In the genomic region with DNA sequence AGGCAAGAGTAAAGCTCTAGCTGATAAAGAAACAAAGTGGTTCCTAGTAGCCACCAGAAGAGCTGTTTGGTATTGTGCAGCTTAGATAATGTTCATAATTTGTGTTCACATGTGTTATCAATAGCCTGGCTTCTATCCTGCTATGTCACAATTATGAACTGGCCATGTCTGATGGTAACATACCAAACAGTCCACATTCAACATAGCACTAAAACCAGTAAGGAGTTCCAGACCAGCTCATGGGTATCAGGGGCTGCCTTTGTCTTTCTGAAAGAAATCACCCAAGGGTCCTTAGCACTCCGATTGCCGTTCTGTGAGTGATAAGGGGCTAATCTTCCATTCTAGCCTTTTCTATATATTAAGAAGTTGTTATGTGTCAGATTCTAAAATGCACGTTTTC, we compare ENCODE assay signal across 26 mouse cellular contexts. TPM values are rescaled to one million over a fixed set of nuclear protein-coding genes. Genes with fewer than 3 reads are reported as not detected.
DNase-seq lines count a peak whose midpoint lies in the region; ATAC-seq and TF ChIP-seq lines count a peak whose summit lies in the region.
"Had no signal": no experiment of that assay in that cellular context is flagged by ENCODE, and none has a peak within 500 bp of the region (broad histone marks: within the 10 kb centered on the region; RNA-seq: fewer than 3 reads in every experiment).

No protein-coding gene starts in this region.

- H3K4me3 ChIP-seq in heart, embryonic 12.5 days: no peak overlapping the region
- no peak overlapping the region for H3K4me3 ChIP-seq in heart, embryonic 15.5 days
- no peak overlapping the region for H3K4me3 ChIP-seq in lung, embryonic 15.5 days
- H3K4me3 ChIP-seq in lung, postnatal 0 days (ENCODE audit: low read depth, low read length): no peak overlapping the region
- H3K4me3 ChIP-seq: embryonic facial prominence, embryonic 12.5 days; embryonic facial prominence, embryonic 15.5 days; gastrocnemius, adult 2 months; heart, embryonic 10.5 days; hindbrain, embryonic 10.5 days; hindbrain, embryonic 13.5 days; intestine, embryonic 15.5 days had no signal

- ATAC-seq in heart, embryonic 12.5 days (ENCODE audit: insufficient number of reproducible peaks, low FRiP score): 0 out of 2 replicates have a peak, but pooled peaks have one; percentile 38
- ATAC-seq in heart, embryonic 15.5 days (replicated peaks; ENCODE audit: insufficient number of reproducible peaks, insufficient read depth, low FRiP score, low read depth): no peak; the same call in 1 of the 2 replicates
- peak; percentile 57; the same call in 1 of the 2 replicates for ATAC-seq in lung, embryonic 15.5 days (ENCODE audit: borderline replicate concordance, extremely low read depth, low FRiP score, low TSS enrichment)
- ATAC-seq in lung, postnatal 0 days: no peak
- ATAC-seq: CD4-positive, CD25-positive, alpha-beta regulatory T cell, adult 4 months; forebrain, embryonic 14.5 days; forebrain, postnatal 0 days; hindbrain, embryonic 16.5 days; intestine, embryonic 15.5 days had no signal

- H3K36me3 ChIP-seq in heart, embryonic 12.5 days: no peaks in the 10 kb centered on the region
- H3K36me3 ChIP-seq in heart, embryonic 15.5 days: no peaks in the 10 kb centered on the region
- H3K36me3 ChIP-seq in lung, embryonic 15.5 days: no peaks in the 10 kb centered on the region
- H3K36me3 ChIP-seq in lung, postnatal 0 days (ENCODE audit: insufficient read depth, low read length): no peaks in the 10 kb centered on the region
- H3K36me3 ChIP-seq: embryonic facial prominence, embryonic 12.5 days; embryonic facial prominence, embryonic 15.5 days; heart, embryonic 10.5 days; hindbrain, embryonic 10.5 days; hindbrain, embryonic 13.5 days; intestine, embryonic 15.5 days had no signal

- DNase-seq in heart, postnatal 25 days (ENCODE audit: low spot score): no peak
- DNase-seq in heart, postnatal 14 days: no peak
- no peak for DNase-seq in lung, postnatal 0 days (ENCODE audit: low spot score)
- DNase-seq: adrenal gland, adult 2 months; adrenal gland, postnatal 14 days; cerebellum, adult 11 months; cerebellum, adult 2 months; cerebellum, adult 9-11 months; cerebellum, postnatal 25 days; forebrain, postnatal 0 days; gastrocnemius, adult 2 months; gastrocnemius, postnatal 14 days; kidney, adult 11 months; kidney, adult 8-10 months had no signal

- peaks cover 44% of the 10 kb centered on the region for H3K27me3 ChIP-seq in heart, embryonic 12.5 days (replicated peaks)
- H3K27me3 ChIP-seq in heart, embryonic 15.5 days: peaks cover 44% of the 10 kb centered on the region
- H3K27me3 ChIP-seq in lung, embryonic 15.5 days: no peaks in the 10 kb centered on the region
- no peaks in the 10 kb centered on the region for H3K27me3 ChIP-seq in lung, postnatal 0 days (replicated peaks; ENCODE audit: insufficient read depth, low read length)
- H3K27me3 ChIP-seq: embryonic facial prominence, embryonic 12.5 days; embryonic facial prominence, embryonic 15.5 days; hindbrain, embryonic 13.5 days; intestine, embryonic 15.5 days had no signal

- no peaks in the 10 kb centered on the region for H3K9me3 ChIP-seq in heart, embryonic 12.5 days (replicated peaks)
- no peaks in the 10 kb centered on the region for H3K9me3 ChIP-seq in heart, embryonic 15.5 days (replicated peaks)
- no peaks in the 10 kb centered on the region for H3K9me3 ChIP-seq in lung, embryonic 15.5 days
- H3K9me3 ChIP-seq in lung, postnatal 0 days (ENCODE audit: low read length): no peaks in the 10 kb centered on the region
- H3K9me3 ChIP-seq: embryonic facial prominence, embryonic 12.5 days; embryonic facial prominence, embryonic 15.5 days; heart, embryonic 10.5 days; hindbrain, embryonic 10.5 days; hindbrain, embryonic 13.5 days; intestine, embryonic 15.5 days had no signal

- no peak overlapping the region for H3K9ac ChIP-seq in heart, embryonic 12.5 days
- no peak overlapping the region for H3K9ac ChIP-seq in heart, embryonic 15.5 days
- no peak overlapping the region for H3K9ac ChIP-seq in lung, embryonic 15.5 days
- H3K9ac ChIP-seq in lung, postnatal 0 days (replicated peaks; ENCODE audit: low read depth): no peak overlapping the region
- H3K9ac ChIP-seq: embryonic facial prominence, embryonic 12.5 days; embryonic facial prominence, embryonic 15.5 days; forebrain, postnatal 0 days; hindbrain, embryonic 13.5 days; intestine, embryonic 15.5 days had no signal

- no peak overlapping the region for H3K27ac ChIP-seq in heart, embryonic 12.5 days (ENCODE audit: poor library complexity, severe bottlenecking)
- peak overlapping the region; percentile 35 for H3K27ac ChIP-seq in heart, embryonic 15.5 days
- H3K27ac ChIP-seq in lung, embryonic 15.5 days: no peak overlapping the region
- H3K27ac ChIP-seq in lung, postnatal 0 days (ENCODE audit: low read length): no peak overlapping the region
- H3K27ac ChIP-seq: embryonic facial prominence, embryonic 12.5 days; embryonic facial prominence, embryonic 15.5 days; gastrocnemius, adult 2 months; hindbrain, embryonic 10.5 days; hindbrain, embryonic 13.5 days; intestine, embryonic 15.5 days had no signal

- TF ChIP-seq CTCF in lung, postnatal 0 days (IDR thresholded peaks at IDR 0.05): no peak

- no peak for TF ChIP-seq EP300 in lung, postnatal 0 days (IDR thresholded peaks at IDR 0.05)

- intact Hi-C loops in heart, postnatal 25 days (cut with DNase I): loop anchor here (5.0 to 10.0 kb wide), 2 partner anchors 83 to 134 kb away; no protein-coding TSS in a partner anchor
- intact Hi-C loops in heart, postnatal 14 days (cut with DNase I): no loop called here

- no peak overlapping the region for H3K4me2 ChIP-seq in heart, embryonic 12.5 days
- H3K4me2 ChIP-seq in heart, embryonic 15.5 days: peak overlapping the region; percentile 39
- no peak overlapping the region for H3K4me2 ChIP-seq in lung, embryonic 15.5 days
- no peak overlapping the region for H3K4me2 ChIP-seq in lung, postnatal 0 days (replicated peaks; ENCODE audit: low read depth, low read length)
- H3K4me2 ChIP-seq: embryonic facial prominence, embryonic 12.5 days; embryonic facial prominence, embryonic 15.5 days; hindbrain, embryonic 13.5 days; intestine, embryonic 15.5 days had no signal

- whole genome bisulfite sequencing in heart, embryonic 12.5 days: 21% methylated on average over 3 of the region's 3 CpGs
- 23% methylated on average over 3 of the region's 3 CpGs for WGBS in heart, embryonic 15.5 days
- 38% methylated on average over 3 of the region's 3 CpGs for WGBS in lung, embryonic 15.5 days
- 49% methylated on average over 3 of the region's 3 CpGs for WGBS in lung, postnatal 0 days

- peaks cover 16% of the 10 kb centered on the region for H3K4me1 ChIP-seq in heart, embryonic 12.5 days (replicated peaks)
- H3K4me1 ChIP-seq in heart, embryonic 15.5 days (replicated peaks): peaks cover 16% of the 10 kb centered on the region
- no peaks in the 10 kb centered on the region; the same call in 1 of the 2 replicates for H3K4me1 ChIP-seq in lung, embryonic 15.5 days
- no peaks in the 10 kb centered on the region for H3K4me1 ChIP-seq in lung, postnatal 0 days (ENCODE audit: insufficient read depth, low read depth, low read length)
- H3K4me1 ChIP-seq: embryonic facial prominence, embryonic 12.5 days; embryonic facial prominence, embryonic 15.5 days; hindbrain, embryonic 10.5 days; hindbrain, embryonic 13.5 days; intestine, embryonic 15.5 days had no signal

RNA-seq across cellular contexts. Expression of a gene that starts 58.7 kb away (rescaled TPM):
- 18.9 TPM in 2 replicates for polyA plus RNA-seq in heart, embryonic 12.5 days (2016; fragmentation: Nextera tagmentation; extraction: Ambion mirVana)
- 10 to 100 TPM; 88.4 to 94.6 TPM for total RNA-seq in heart, postnatal 25 days (2021)
- polyA plus RNA-seq in heart, embryonic 15.5 days (2015; fragmentation: Nextera tagmentation; extraction: Ambion mirVana): 16.2 and 16.4 TPM in 2 replicates
- total RNA-seq in heart, postnatal 14 days (2021): 10 to 100 TPM; 54.7 to 62.7 TPM
- polyA plus RNA-seq in lung, embryonic 15.5 days (2015; fragmentation: Nextera tagmentation; extraction: Ambion mirVana): 27.1 and 28.3 TPM in 2 replicates
- 18.7 and 19.2 TPM in 2 replicates for polyA plus RNA-seq in lung, postnatal 0 days (2015; fragmentation: Nextera tagmentation; extraction: Ambion mirVana)

Comparison
In these comparisons a context has a peak if more than half of its experiments do, and no peak if none do; other contexts are left out.
1. ATAC-seq: peak in heart, embryonic 12.5 days (single experiment) and lung, embryonic 15.5 days (single experiment); none in heart, embryonic 15.5 days (single experiment) and lung, postnatal 0 days (single experiment).